Mouse (Mus musculus) forebrain, embryonic 11.5 days (tissue): ENCODE measurements at regions not wholly inside any gene's neighbourhood (a gene's known extent, or its start where the extent isn't known, plus 50 kb on each side); places are given as distances from the start of the nearest gene placed in this dataset.

Source experiments
- ATAC-seq: fragments of 200-750 bp; cut with Nextera tagmentation; replicated peaks from 2 replicates; pipeline ENCODE4 v1.8.0; 2017; ENCODE audit warnings: moderate TSS enrichment; ENCODE audit not compliant: low FRiP score
- DNase-seq: peaks from one replicate; pipeline ENCODE4 v3.0.0-alpha.2; 2017; ENCODE audit warnings: low spot score
- H3K27ac ChIP-seq: fragments of 300-500 bp; sonication (generic); 2 replicates; pipeline ENCODE4 v1.5.1; 2014; ENCODE audit warnings: low read depth, low read length
- H3K27me3 ChIP-seq: fragments of 300-500 bp; sonication (generic); 2 replicates; pipeline ENCODE4 v1.6.1; 2014; ENCODE audit warnings: mild to moderate bottlenecking, low read length, mixed read lengths; ENCODE audit not compliant: control insufficient read depth, insufficient read depth
- H3K36me3 ChIP-seq: fragments of 300-500 bp; sonication (generic); 2 replicates; pipeline ENCODE4 v1.6.1; 2014; ENCODE audit warnings: mild to moderate bottlenecking, low read length, moderate library complexity, mixed read lengths; ENCODE audit not compliant: control insufficient read depth, insufficient read depth
- H3K4me1 ChIP-seq: fragments of 300-500 bp; sonication (generic); replicated peaks from 2 replicates; pipeline ENCODE4 v1.6.1; 2014; ENCODE audit warnings: low read length, mixed read lengths; ENCODE audit not compliant: control insufficient read depth, insufficient read depth
- H3K4me2 ChIP-seq: fragments of 300-500 bp; sonication (generic); 2 replicates; pipeline ENCODE4 v1.6.1; 2014; ENCODE audit warnings: low read depth, mild to moderate bottlenecking, low read length, moderate library complexity, mixed read lengths; ENCODE audit not compliant: severe bottlenecking
- H3K4me3 ChIP-seq: fragments of 300-500 bp; sonication (generic); 2 replicates; pipeline ENCODE4 v1.5.1; 2014; ENCODE audit warnings: low read depth, low read length
- H3K9ac ChIP-seq: fragments of 300-500 bp; sonication (generic); 2 replicates; pipeline ENCODE4 v1.6.1; 2014; ENCODE audit warnings: low read length
- H3K9me3 ChIP-seq: fragments of 300-500 bp; sonication (generic); 2 replicates; pipeline ENCODE4 v1.6.1; 2016; ENCODE audit warnings: low read length, mixed read lengths; ENCODE audit not compliant: control insufficient read depth
- WGBS: fragments of 180-500 bp; shearing (Covaris S2); extraction: QIAGEN DNeasy Blood & Tissue Kit; methylation state at CpG from one replicate; pipeline ENCODE4 v1.1.7; 2014; 5-methylcytosine and 5-hydroxymethylcytosine counted together

DNA sequence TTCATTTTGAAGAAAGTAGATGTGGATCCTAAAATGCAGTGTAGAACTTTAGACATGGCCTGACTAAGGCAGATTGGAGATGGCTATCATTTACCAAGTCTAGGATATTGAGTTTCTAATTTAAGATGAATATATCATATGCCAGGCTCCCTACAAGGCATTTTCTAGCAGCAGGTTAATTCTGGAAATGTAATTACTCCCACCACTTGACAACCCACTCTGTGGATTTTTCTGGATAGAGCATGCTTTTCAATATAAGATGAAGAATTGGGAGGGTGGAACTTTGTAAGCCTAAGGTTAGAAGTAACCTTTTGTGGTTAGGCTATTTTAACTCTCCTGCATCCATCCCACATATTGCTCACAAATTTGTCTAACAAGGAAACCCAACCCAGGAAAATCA, 178.4 kb upstream of the Pappa start:
- no peaks in the 10 kb centered on the region for H3K27me3 ChIP-seq
- H3K4me2 ChIP-seq = no peak overlapping the region
- H3K4me3 ChIP-seq = no peak overlapping the region
- H3K27ac ChIP-seq = no peak overlapping the region
- H3K4me1 ChIP-seq = no peaks in the 10 kb centered on the region
- ATAC-seq (no peak), DNase-seq (no peak)
- H3K9ac ChIP-seq = no peak overlapping the region
- no peaks in the 10 kb centered on the region for H3K9me3 ChIP-seq
- H3K36me3 ChIP-seq = no peaks in the 10 kb centered on the region

DNA sequence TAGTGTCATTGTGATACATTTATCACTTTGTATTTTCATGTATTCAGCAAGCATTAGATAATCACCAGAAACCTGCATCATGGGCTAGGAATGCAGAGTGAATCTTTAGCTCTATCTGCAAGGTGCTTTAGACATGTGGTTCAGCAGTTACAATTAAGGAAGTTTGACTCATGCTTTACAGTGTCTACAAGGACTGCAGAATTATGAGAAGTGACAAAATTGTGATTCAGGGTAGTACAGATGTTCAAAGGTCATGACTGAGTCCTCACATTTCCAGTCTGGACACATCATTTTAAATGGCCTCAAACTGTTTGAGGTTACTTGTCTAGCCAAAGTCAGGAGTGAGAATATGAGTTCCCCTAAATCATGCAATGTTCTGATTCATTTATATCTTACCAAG, 171.3 kb upstream of the Pappa start:
- H3K27me3 ChIP-seq = no peaks in the 10 kb centered on the region
- H3K4me3 ChIP-seq = no peak overlapping the region
- DNase-seq = no peak
- ATAC-seq = no peak
- H3K36me3 ChIP-seq = no peaks in the 10 kb centered on the region
- no peaks in the 10 kb centered on the region for H3K9me3 ChIP-seq
- no peak overlapping the region for H3K9ac ChIP-seq
- no peaks in the 10 kb centered on the region for H3K4me1 ChIP-seq
- H3K4me2 ChIP-seq = no peak overlapping the region
- H3K27ac ChIP-seq = no peak overlapping the region

DNA sequence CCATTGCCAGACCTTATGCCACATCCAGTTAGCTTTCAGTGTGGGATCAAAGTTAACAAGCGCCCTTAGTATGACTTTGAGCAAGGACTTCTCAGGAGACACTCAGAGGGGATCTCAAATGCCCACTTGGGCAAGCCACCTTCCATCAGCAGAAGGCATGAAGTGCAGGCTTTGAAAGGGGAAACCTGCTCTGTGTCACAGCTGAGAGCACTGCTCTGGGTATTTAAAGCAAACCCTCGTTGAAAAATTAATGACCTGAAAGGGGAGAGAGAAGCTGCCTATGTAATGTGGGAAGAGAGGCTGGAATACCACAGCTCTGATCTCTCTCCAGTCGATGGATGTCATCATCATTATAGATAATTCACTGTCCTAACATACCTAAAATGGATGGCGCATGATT, 165.1 kb upstream of the Pappa start:
- H3K27me3 ChIP-seq = no peaks in the 10 kb centered on the region
- H3K4me3 ChIP-seq = no peak overlapping the region
- H3K27ac ChIP-seq = no peak overlapping the region
- no peaks in the 10 kb centered on the region for H3K4me1 ChIP-seq
- DNase-seq (no peak), ATAC-seq (no peak)
- no peaks in the 10 kb centered on the region for H3K9me3 ChIP-seq
- H3K4me2 ChIP-seq = no peak overlapping the region
- no peak overlapping the region for H3K9ac ChIP-seq
- WGBS = 74% methylated on average over 4 of the region's 4 CpGs
- no peaks in the 10 kb centered on the region for H3K36me3 ChIP-seq

DNA sequence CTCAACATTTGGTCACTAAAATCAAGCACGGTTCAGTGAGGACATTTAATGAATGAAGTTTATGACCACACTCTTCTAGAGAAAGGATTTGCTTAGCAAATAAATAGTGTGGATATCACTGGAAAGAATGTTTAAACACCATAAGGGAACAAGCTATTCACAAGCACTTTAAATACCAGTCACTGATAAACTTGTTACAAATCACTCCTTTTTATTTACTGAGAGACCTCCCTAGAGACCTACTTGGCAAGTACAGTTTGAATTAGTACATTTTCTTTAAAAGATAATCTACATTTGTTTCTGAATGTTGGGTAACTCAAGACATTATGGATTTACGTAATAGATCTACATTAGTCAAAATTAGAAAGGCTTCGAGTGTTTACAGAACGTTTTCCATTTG, 162.2 kb upstream of the Pappa start:
- DNase-seq = no peak
- H3K36me3 ChIP-seq = no peaks in the 10 kb centered on the region
- no peak overlapping the region for H3K27ac ChIP-seq
- no peak for ATAC-seq
- H3K4me1 ChIP-seq = no peaks in the 10 kb centered on the region
- no peaks in the 10 kb centered on the region for H3K9me3 ChIP-seq
- 87% methylated on average over 4 of the region's 4 CpGs for WGBS
- H3K9ac ChIP-seq = no peak overlapping the region
- no peak overlapping the region for H3K4me3 ChIP-seq
- no peak overlapping the region for H3K4me2 ChIP-seq
- no peaks in the 10 kb centered on the region for H3K27me3 ChIP-seq
